Mouse (Mus musculus) brain, embryonic 14.5 days (tissue): ENCODE results near the gene Fbl.

Experiments
- CTCF ChIP-seq: fragments of 200-500 bp; IDR thresholded peaks from 2 replicates; pipeline ENCODE4 v1.5.1; 2012; ENCODE audit warnings: inconsistent platforms, mild to moderate bottlenecking, moderate library complexity, borderline replicate concordance; ENCODE audit not compliant: insufficient read depth, insufficient read length; ENCODE audit errors: extremely low read depth
- POLR2A ChIP-seq: fragments of 200-500 bp; IDR thresholded peaks from 2 replicates; pipeline ENCODE4 v1.6.1; 2012; ENCODE audit warnings: mild to moderate bottlenecking, inconsistent platforms, borderline replicate concordance; ENCODE audit not compliant: poor library complexity, insufficient read depth, insufficient read length, severe bottlenecking; ENCODE audit errors: extremely low read depth

- no peak for TF ChIP-seq CTCF
- no peak for TF ChIP-seq POLR2A
These were observed 39.0 kb downstream of the Fbl start for GRCm38 (mm10) chr7:28208396-28208987.
